Mouse (Mus musculus): ENCODE data around the gene Il1rapl1. TPM values are rescaled to one million over a fixed set of nuclear protein-coding genes. Genes with fewer than 3 reads are reported as not detected.

Gene Il1rapl1
- not detected in 4 replicates for total RNA-seq (2023; ENCODE audit: inconsistent age)

DNA sequence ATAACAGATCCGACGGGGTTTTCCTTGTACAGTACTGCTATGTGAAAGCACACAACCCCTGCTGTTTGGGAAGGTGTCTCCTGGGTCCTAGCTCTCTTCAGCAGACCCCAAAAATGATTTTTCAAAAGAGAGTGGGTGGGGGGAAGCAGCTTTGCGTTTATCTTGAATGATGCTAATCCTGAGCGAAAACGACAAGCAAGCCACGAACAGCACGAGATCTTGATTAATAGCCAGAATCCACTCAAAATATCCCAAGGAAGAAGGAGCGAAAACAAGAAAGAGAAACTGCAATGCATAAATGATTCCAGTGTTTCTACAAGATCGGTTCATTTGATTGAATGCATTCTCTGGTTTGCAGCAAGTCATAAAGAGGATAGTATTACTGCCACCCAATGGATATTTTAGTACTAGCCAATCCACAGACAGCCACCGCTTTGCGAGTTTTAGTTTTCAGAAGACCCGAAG lies at the start of gene Il1rapl1:
Gene Il1rapl1, minus strand, starts transcription at position 37 of the 465 bp plus-strand sequence.

Measured in B cell, adult (primary cell).